Mouse (Mus musculus): ENCODE results near the gene Clec16a.

DNA sequence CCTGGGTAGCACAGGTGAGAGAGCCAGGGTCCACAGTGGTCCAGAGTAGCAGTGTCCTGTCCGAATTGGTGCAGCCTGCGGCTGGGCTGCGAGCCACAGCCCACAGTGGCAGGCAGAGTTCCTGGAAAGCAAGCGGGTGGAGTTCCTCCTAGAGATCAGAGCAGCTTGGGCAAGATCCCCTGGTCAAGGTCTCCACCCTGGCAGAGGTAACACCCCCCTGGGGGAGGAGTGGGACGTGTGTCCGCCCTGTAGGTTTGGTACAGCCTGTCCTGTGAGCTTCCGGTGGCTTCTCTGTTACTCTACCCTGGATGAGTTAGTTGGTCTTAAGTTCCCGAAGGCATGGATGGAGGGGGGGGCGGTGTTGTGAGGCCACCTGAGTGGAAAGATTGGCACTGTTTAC, 223.7 kb downstream of the Clec16a start:
- TF ChIP-seq POLR2A (IDR thresholded peaks at IDR 0.05; ENCODE audit: low read depth, low read length) = no peak
- TF ChIP-seq CTCF (conservative IDR thresholded peaks at IDR 0.05; ENCODE audit: insufficient read depth, insufficient read length, low read depth, low read length) = no peak

All from kidney, adult 2 months (tissue).